Mouse (Mus musculus) limb, embryonic 12.5 days (tissue): ENCODE results near the gene Shroom3. TPM values are rescaled to one million over a fixed set of nuclear protein-coding genes. Genes with fewer than 3 reads are reported as not detected.

ENCODE experiments used
- ATAC-seq: fragments of 200-750 bp; cut with Nextera tagmentation; 2 replicates; pipeline ENCODE4 v1.8.0; 2017; ENCODE audit warnings: low read depth, moderate TSS enrichment; ENCODE audit not compliant: insufficient number of reproducible peaks, insufficient read depth, low FRiP score, low TSS enrichment
- H3K27ac ChIP-seq: fragments of 300-500 bp; sonication (generic); 2 replicates; pipeline ENCODE4 v1.5.1; 2016; ENCODE audit warnings: mild to moderate bottlenecking, moderate library complexity
- H3K27me3 ChIP-seq: fragments of 300-500 bp; sonication (generic); 2 replicates; pipeline ENCODE4 v1.6.1; 2016; ENCODE audit warnings: mild to moderate bottlenecking, moderate library complexity
- H3K36me3 ChIP-seq: fragments of 300-500 bp; sonication (generic); 2 replicates; pipeline ENCODE4 v1.6.1; 2016; ENCODE audit warnings: mild to moderate bottlenecking, moderate library complexity
- H3K4me1 ChIP-seq: fragments of 300-500 bp; sonication (generic); replicated peaks from 2 replicates; pipeline ENCODE4 v1.6.1; 2016
- H3K4me2 ChIP-seq: fragments of 300-500 bp; sonication (generic); 2 replicates; pipeline ENCODE4 v1.6.1; 2016; ENCODE audit warnings: mild to moderate bottlenecking, moderate library complexity
- H3K4me3 ChIP-seq: fragments of 300-500 bp; sonication (generic); replicated peaks from 2 replicates; pipeline ENCODE4 v1.5.1; 2016; ENCODE audit warnings: mild to moderate bottlenecking
- H3K9ac ChIP-seq: fragments of 300-500 bp; sonication (generic); replicated peaks from 2 replicates; pipeline ENCODE4 v1.6.1; 2016; ENCODE audit warnings: mild to moderate bottlenecking, moderate library complexity
- H3K9me3 ChIP-seq: fragments of 300-500 bp; sonication (generic); 2 replicates; pipeline ENCODE4 v1.6.1; 2016; ENCODE audit warnings: mild to moderate bottlenecking, moderate library complexity
- WGBS: fragments of 180-500 bp; shearing (Covaris S2); methylation state at CpG from one replicate; pipeline ENCODE4 v1.1.7; 2016; 5-methylcytosine and 5-hydroxymethylcytosine counted together
- polyA plus RNA-seq: library from polyadenylated mRNA; unstranded; fragments of >200 nt; fragmentation: Nextera tagmentation; extraction: Ambion mirVana; gene quantifications from 2 replicates; pipeline ENCODE4 v1.2.1, GENCODE M21; 2016

The Shroom3 gene
- polyA plus RNA-seq, 1 experiment from 2014 or later, result 6.6 TPM

GRCm38 (mm10) chr5:92980862-92981261 lies 297.6 kb downstream of the Shroom3 start:
- ATAC-seq, result no peak
- H3K27me3 ChIP-seq, result no peaks in the 10 kb centered on the region
- H3K4me2 ChIP-seq, result no peak overlapping the region
- H3K9me3 ChIP-seq, result no peaks in the 10 kb centered on the region
- H3K27ac ChIP-seq, result no peak overlapping the region
- no peaks in the 10 kb centered on the region for H3K4me1 ChIP-seq
- 64% methylated on average over 2 of the region's 2 CpGs for WGBS
- H3K36me3 ChIP-seq, result no peaks in the 10 kb centered on the region
- H3K9ac ChIP-seq, result no peak overlapping the region
- no peak overlapping the region for H3K4me3 ChIP-seq

DNA sequence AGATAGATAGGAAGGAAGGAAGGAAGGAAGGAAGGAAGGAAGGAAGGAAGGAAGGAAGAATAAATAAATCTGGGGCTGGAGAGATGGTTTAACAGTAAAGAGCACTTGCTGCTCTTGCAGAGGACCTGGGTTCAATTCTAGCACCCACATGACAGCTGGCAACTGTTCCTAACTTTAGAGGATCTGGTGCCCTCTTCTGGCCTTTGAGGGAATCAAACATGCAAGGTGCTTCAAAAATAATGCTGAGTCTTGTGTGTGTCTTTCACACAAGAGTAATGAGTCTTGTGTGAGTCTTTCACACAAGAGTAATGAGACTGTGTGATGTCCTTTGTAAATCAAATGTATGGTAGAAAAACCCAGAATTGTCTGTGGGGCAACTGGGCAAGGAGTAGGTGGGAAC lies 299.4 kb downstream of the Shroom3 start:
- Histone ChIP-seq H3K4me2 (no peak overlapping the region), H3K9me3 (no peaks in the 10 kb centered on the region), H3K27me3 (no peaks in the 10 kb centered on the region), H3K36me3 (no peaks in the 10 kb centered on the region), H3K27ac (no peak overlapping the region), H3K4me1 (peaks cover 8% of the 10 kb centered on the region), H3K9ac (no peak overlapping the region), H3K4me3 (no peak overlapping the region)
- no peak for ATAC-seq

DNA sequence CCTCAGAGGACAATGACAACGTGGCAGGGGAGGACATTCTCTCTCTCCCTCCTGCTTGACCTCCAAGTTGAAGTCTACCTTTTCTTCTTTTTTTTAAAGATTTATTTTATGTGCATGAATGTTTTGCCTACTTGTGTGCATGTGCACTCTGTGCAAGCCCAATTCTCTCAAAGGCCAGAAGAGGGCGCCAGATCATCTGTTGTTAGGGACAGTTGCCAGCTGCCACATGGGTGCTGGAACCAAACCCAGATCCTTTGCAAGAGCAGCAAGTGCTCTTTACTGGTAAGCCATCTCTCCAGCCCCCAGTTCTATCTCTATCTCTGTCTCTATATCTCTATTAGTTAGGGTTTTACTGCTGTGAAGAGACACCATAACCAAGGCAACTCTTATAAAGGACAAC lies 300.7 kb downstream of the Shroom3 start:
- WGBS, result 35% methylated on average over 2 of the region's 2 CpGs

GRCm38 (mm10) chr5:92984692-92985091 lies 301.5 kb downstream of the Shroom3 start:
- peaks cover 25% of the 10 kb centered on the region for H3K4me1 ChIP-seq
- H3K4me2 ChIP-seq, result no peak overlapping the region
- ATAC-seq, result no peak
- 73% methylated on average over 1 of the region's 1 CpGs for WGBS
- H3K9ac ChIP-seq, result no peak overlapping the region
- no peaks in the 10 kb centered on the region for H3K36me3 ChIP-seq
- no peaks in the 10 kb centered on the region for H3K27me3 ChIP-seq
- H3K4me3 ChIP-seq, result no peak overlapping the region
- H3K9me3 ChIP-seq, result no peaks in the 10 kb centered on the region
- H3K27ac ChIP-seq, result no peak overlapping the region

More for the DNA sequence above, 300.7 kb downstream of the Shroom3 start:
- peaks cover 20% of the 10 kb centered on the region for H3K4me1 ChIP-seq
- no peak overlapping the region for H3K27ac ChIP-seq
- H3K27me3 ChIP-seq, result no peaks in the 10 kb centered on the region
- no peak overlapping the region for H3K4me2 ChIP-seq
- H3K36me3 ChIP-seq, result no peaks in the 10 kb centered on the region
- no peaks in the 10 kb centered on the region for H3K9me3 ChIP-seq
- no peak overlapping the region for H3K4me3 ChIP-seq
- H3K9ac ChIP-seq, result no peak overlapping the region
- no peak for ATAC-seq

DNA sequence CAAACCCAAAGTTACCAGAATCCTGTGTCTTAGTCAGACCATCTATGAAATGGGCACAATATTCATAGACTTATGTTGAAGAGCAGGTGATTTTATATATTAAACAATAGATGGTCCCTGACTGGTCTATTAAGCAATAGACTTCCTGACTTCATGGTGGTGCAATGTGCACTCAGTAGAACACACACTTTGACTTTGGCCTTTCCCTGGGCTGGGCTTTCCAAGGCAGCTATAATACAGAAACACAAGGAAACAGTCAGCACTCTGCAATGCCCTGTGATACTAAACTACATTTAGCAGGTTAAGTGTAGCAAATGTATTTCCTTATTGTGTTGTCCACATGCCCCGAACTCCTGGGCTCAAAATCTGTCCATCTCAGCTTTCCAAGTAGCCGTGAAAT lies 302.2 kb downstream of the Shroom3 start:
- no peak overlapping the region for H3K4me2 ChIP-seq
- no peak overlapping the region for H3K4me3 ChIP-seq
- peaks cover 25% of the 10 kb centered on the region for H3K4me1 ChIP-seq
- no peaks in the 10 kb centered on the region for H3K9me3 ChIP-seq
- ATAC-seq, result no peak
- H3K9ac ChIP-seq, result no peak overlapping the region
- H3K36me3 ChIP-seq, result no peaks in the 10 kb centered on the region
- no peak overlapping the region for H3K27ac ChIP-seq
- no peaks in the 10 kb centered on the region for H3K27me3 ChIP-seq
- 86% methylated on average over 2 of the region's 2 CpGs for WGBS

GRCm38 (mm10) chr5:92986651-92987610 lies 303.7 kb downstream of the Shroom3 start:
- no peaks in the 10 kb centered on the region for H3K27me3 ChIP-seq
- H3K4me1 ChIP-seq, result peaks cover 25% of the 10 kb centered on the region
- no peak overlapping the region for H3K4me2 ChIP-seq
- H3K36me3 ChIP-seq, result no peaks in the 10 kb centered on the region
- WGBS, result 79% methylated on average over 22 of the region's 22 CpGs
- H3K4me3 ChIP-seq, result no peak overlapping the region
- no peaks in the 10 kb centered on the region for H3K9me3 ChIP-seq
- ATAC-seq, result no peak
- peak overlapping the region; percentile 93; the same call in 1 of the 2 replicates for H3K27ac ChIP-seq
- H3K9ac ChIP-seq, result no peak overlapping the region

DNA sequence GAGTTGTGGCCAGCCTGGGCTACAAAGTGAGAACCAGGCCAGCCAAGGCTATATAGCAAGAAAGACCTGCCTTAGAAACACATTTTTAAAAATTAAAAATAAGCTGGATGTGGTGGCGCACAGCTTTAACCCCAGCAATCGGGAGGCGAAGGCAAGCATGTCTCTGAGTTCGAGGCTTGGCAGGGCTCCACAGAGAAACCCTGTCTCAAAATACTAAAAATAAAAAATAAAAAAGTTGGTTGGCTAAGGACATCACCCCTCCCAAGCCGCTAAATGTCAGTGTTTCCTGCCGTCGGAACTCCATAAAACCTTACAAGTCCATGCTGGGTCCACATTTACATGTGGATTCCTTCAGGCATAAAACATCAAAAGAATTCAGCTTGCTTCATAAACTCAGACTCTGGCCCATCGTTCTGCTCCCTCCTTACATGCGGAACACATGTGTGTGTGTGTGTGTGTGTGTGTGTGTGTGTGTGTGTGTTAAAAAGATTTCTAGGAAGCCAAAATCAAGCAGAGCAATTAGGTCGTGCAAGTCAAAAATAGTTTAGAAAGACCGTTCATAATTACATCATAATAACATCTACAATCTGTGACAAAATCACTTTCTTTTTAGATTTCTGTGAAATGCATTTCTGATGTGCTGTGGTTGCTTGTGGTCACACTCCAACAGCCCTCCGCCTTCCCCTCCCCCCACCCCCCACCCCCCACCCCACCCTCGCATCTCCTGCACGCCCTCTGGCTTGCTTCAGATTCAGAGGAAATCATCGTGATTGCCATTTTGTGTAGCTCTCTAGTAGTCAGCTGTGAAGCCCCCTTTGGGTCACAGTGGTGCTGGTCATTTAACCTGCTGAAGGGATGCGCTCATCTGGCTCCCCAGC lies 304.9 kb downstream of the Shroom3 start:
- H3K4me1 ChIP-seq, result peaks cover 25% of the 10 kb centered on the region
- ATAC-seq, result 0 out of 2 replicates have a peak, but pooled peaks have one; percentile 28
- H3K4me3 ChIP-seq, result no peak overlapping the region
- no peaks in the 10 kb centered on the region for H3K36me3 ChIP-seq
- no peak overlapping the region for H3K9ac ChIP-seq
- H3K27ac ChIP-seq, result peak overlapping the region; percentile 93
- WGBS, result 32% methylated on average over 16 of the region's 16 CpGs
- peak overlapping the region; percentile 30 for H3K4me2 ChIP-seq
- H3K27me3 ChIP-seq, result no peaks in the 10 kb centered on the region
- H3K9me3 ChIP-seq, result no peaks in the 10 kb centered on the region

DNA sequence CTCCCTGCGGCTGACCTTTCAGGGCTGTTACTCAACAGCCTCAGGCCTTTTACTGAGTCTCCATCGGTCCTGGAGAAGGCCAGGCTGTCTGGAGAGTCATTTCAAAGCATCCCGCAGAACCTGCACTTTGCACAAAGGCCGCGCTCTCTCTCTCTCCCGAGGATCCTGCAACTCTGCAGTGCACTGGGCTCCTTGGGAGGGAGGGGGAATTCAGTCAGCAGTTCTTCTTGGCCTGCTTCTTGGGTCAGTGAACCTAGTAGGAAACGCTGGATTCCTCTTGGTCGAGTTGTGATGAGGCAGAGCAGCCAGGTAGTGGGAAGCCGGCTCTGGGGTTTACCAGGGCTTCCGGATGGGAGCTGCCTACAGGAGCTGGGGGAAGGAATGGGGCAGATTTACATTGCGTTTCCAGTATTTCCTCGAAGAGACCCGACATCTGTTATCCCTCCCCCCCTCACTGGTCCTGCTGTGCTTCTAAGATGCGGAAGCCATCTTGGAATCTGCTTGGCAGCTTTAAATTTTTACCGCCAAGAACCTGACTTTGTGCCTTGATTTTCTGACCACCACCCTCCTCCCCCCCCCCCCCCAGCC lies 305.6 kb downstream of the Shroom3 start:
- Histone ChIP-seq H3K36me3 (no peaks in the 10 kb centered on the region), H3K27me3 (no peaks in the 10 kb centered on the region), H3K27ac (peak overlapping the region; percentile 93), H3K9me3 (no peaks in the 10 kb centered on the region), H3K9ac (0 out of 2 replicates have a peak overlapping the region, but pooled peaks have one; percentile 14), H3K4me2 (peak overlapping the region; percentile 30), H3K4me1 (peaks cover 25% of the 10 kb centered on the region), H3K4me3 (no peak overlapping the region)
- WGBS, result 17% methylated on average over 15 of the region's 15 CpGs
- ATAC-seq, result 0 out of 2 replicates have a peak, but pooled peaks have one; percentile 29

DNA sequence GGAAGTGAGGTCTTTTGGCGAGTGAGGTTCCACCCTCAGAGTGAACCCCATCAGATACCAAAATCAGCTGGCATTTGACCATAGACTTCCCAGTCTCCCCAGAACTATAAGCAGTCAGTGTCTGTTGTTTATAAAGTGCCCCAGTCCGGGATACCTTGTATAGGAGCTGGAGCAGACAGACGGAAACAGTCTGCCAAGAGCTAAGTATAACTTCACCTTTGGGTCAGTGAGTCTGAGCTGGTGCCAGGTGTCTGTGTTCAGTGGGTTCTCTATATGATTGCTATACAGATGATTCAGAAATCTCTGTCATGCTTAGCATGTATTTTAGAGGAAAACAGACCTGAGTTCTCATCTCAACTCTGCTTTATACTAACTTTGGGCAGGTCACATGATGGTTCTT lies 308.9 kb downstream of the Shroom3 start:
- no peaks in the 10 kb centered on the region for H3K36me3 ChIP-seq
- no peak overlapping the region for H3K4me2 ChIP-seq
- H3K9ac ChIP-seq, result no peak overlapping the region
- ATAC-seq, result no peak
- WGBS, result 88% methylated on average over 3 of the region's 3 CpGs
- H3K27ac ChIP-seq, result no peak overlapping the region
- H3K4me3 ChIP-seq, result no peak overlapping the region
- H3K4me1 ChIP-seq, result peaks cover 33% of the 10 kb centered on the region
- H3K9me3 ChIP-seq, result no peaks in the 10 kb centered on the region
- H3K27me3 ChIP-seq, result no peaks in the 10 kb centered on the region

- Histone ChIP-seq H3K36me3 (no peaks in the 10 kb centered on the region), H3K4me2 (no peak overlapping the region), H3K9me3 (no peaks in the 10 kb centered on the region), H3K9ac (no peak overlapping the region), H3K27ac (no peak overlapping the region), H3K4me3 (no peak overlapping the region), H3K27me3 (no peaks in the 10 kb centered on the region), H3K4me1 (peaks cover 33% of the 10 kb centered on the region)
- WGBS, result 88% methylated on average over 6 of the region's 6 CpGs
- ATAC-seq, result no peak
These were observed 311.1 kb downstream of the Shroom3 start for GRCm38 (mm10) chr5:92994309-92994708.

DNA sequence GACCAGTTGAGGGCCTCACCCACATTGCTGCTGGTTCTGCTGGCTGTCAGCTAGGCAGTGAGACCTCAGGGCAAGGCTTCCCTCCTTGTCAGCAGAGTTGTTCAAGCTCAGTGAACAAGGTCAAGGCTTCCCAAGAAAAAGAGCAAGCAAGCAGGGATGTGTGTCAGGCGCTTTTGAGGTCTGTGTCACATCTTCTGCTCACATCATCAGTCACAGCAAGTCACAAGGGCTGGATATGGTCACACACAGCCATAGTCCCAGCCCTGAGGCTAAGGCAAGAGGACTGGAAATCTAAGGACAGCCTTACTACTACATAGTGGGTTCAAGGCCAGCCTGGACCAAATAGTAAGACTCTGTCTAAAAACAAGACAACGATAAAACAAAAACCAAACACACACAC lies 311.6 kb downstream of the Shroom3 start:
- no peaks in the 10 kb centered on the region for H3K36me3 ChIP-seq
- H3K4me3 ChIP-seq, result no peak overlapping the region
- H3K4me2 ChIP-seq, result no peak overlapping the region
- H3K9me3 ChIP-seq, result no peaks in the 10 kb centered on the region
- WGBS, result 88% methylated on average over 2 of the region's 2 CpGs
- no peak overlapping the region for H3K9ac ChIP-seq
- no peaks in the 10 kb centered on the region for H3K27me3 ChIP-seq
- peaks cover 35% of the 10 kb centered on the region for H3K4me1 ChIP-seq
- H3K27ac ChIP-seq, result no peak overlapping the region
- no peak for ATAC-seq
